In the genomic region with DNA sequence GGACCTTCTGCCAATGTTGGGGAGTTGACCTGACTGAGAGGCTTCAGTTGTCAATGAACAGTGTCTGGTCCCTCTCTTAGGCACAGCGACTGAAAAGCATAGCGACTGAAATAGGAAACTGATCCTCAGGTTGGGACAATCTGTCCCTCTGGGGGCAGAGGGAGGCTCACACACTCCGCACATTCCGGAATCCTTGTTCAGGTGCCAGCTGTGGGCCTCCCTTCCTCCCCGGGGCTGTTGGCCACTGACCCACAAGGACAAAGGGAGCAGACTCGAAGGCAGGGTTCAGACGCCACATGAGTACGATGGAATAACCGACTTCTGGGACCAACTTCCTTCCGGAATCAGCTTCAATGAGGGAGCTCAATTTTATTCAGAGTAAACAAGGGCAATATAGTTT, we compare ENCODE assay signal across 29 mouse cellular contexts. TPM values are rescaled to one million over a fixed set of nuclear protein-coding genes. Genes with fewer than 3 reads are reported as not detected.
DNase-seq lines count a peak whose midpoint lies in the region.
"Had no signal": no experiment of that assay in that cellular context is flagged by ENCODE, and none has a peak within 500 bp of the region (broad histone marks: within the 10 kb centered on the region; RNA-seq: fewer than 3 reads in every experiment).

No protein-coding gene starts in this region.

- WGBS in heart, embryonic 10.5 days = 84% methylated on average over 10 of the region's 10 CpGs

- peak; percentile 9 for DNase-seq in gastrocnemius, adult 18-20 months (ENCODE audit: low spot score)
- no peak for DNase-seq in gastrocnemius, postnatal 4 days (ENCODE audit: low spot score in 2 of 2)
- peak; percentile 10 for DNase-seq in gastrocnemius, postnatal 25 days
- DNase-seq in gastrocnemius, adult 8-10 months (ENCODE audit: low spot score in 2 of 2) = no peak
- DNase-seq in heart, embryonic 10.5 days (ENCODE audit: low spot score) = peak; percentile 57
- DNase-seq in heart, postnatal 36 days = no peak
- DNase-seq: adrenal gland, adult 8-10 months; adrenal gland, postnatal 25 days; cerebellum, adult 11 months; cerebellum, adult 18-20 months; cerebellum, adult 8-10 months; cerebellum, adult 9-11 months; cerebellum, postnatal 14 days; cerebellum, postnatal 36 days; embryo, embryonic 11 days had no signal

- 0 out of 2 replicates have a peak, but pooled peaks cover 6% of the 10 kb centered on the region for H3K4me1 ChIP-seq in heart, embryonic 10.5 days
- H3K4me1 ChIP-seq: embryonic facial prominence, embryonic 13.5 days; embryonic facial prominence, embryonic 15.5 days had no signal

- no peak overlapping the region for H3K27ac ChIP-seq in heart, embryonic 10.5 days
- H3K27ac ChIP-seq: embryonic facial prominence, embryonic 13.5 days; embryonic facial prominence, embryonic 15.5 days; forebrain, embryonic 10.5 days; forebrain, embryonic 12.5 days had no signal

- intact Hi-C loops in heart, postnatal 36 days (cut with DNase I) = no loop called here

- H3K4me3 ChIP-seq in heart, embryonic 10.5 days = no peak overlapping the region
- H3K4me3 ChIP-seq: embryonic facial prominence, embryonic 13.5 days; embryonic facial prominence, embryonic 15.5 days; erythroblast, embryonic 14.5 days; forebrain, embryonic 10.5 days; forebrain, embryonic 12.5 days had no signal

- H3K27me3 ChIP-seq in heart, embryonic 10.5 days (ENCODE audit: insufficient read depth, poor library complexity, severe bottlenecking) = no peaks in the 10 kb centered on the region
- H3K27me3 ChIP-seq: embryonic facial prominence, embryonic 13.5 days; embryonic facial prominence, embryonic 15.5 days; forebrain, embryonic 12.5 days had no signal

- H3K9me3 ChIP-seq in heart, embryonic 10.5 days = no peaks in the 10 kb centered on the region
- H3K9me3 ChIP-seq: embryonic facial prominence, embryonic 13.5 days; embryonic facial prominence, embryonic 15.5 days; forebrain, embryonic 10.5 days; forebrain, embryonic 12.5 days had no signal

- peaks cover 5% of the 10 kb centered on the region for H3K36me3 ChIP-seq in heart, embryonic 10.5 days
- H3K36me3 ChIP-seq: embryonic facial prominence, embryonic 13.5 days; embryonic facial prominence, embryonic 15.5 days had no signal

RNA-seq across cellular contexts. Expression of gene Mttp, which starts 16.9 kb away (rescaled TPM):
- 1 to 10 TPM; 1.6 to 1.7 TPM for total RNA-seq in gastrocnemius, adult 18-20 months (2021)
- total RNA-seq in gastrocnemius, postnatal 4 days (2021) = 1 to 10 TPM; 3.9 to 4.2 TPM
- 1 to 10 TPM; 1.8 TPM for total RNA-seq in gastrocnemius, postnatal 25 days (2021)
- total RNA-seq in gastrocnemius, adult 8-10 months (2022) = 1 to 10 TPM; 1.3 to 2.5 (median 1.5) TPM
- 9.0 and 19.0 TPM in 2 replicates for polyA plus RNA-seq in heart, embryonic 10.5 days (2016; fragmentation: Nextera tagmentation; extraction: Ambion mirVana)
- 1 to 10 TPM; 5.4 to 6.2 TPM for total RNA-seq in heart, postnatal 36 days (2021)

RNA-seq across cellular contexts. Expression of gene Trmt10a, which starts 18.4 kb away (rescaled TPM):
- total RNA-seq in gastrocnemius, adult 18-20 months (2021) = 1 to 10 TPM in 1 of 2 experiments, under 1 TPM in 1; 0.94 to 2.4 TPM
- 1 to 10 TPM; 3.5 to 4.9 TPM for total RNA-seq in gastrocnemius, postnatal 4 days (2021)
- total RNA-seq in gastrocnemius, postnatal 25 days (2021) = 1 to 10 TPM; 1.5 to 1.8 TPM
- total RNA-seq in gastrocnemius, adult 8-10 months (2022) = 1 to 10 TPM in 3 of 4 experiments, under 1 TPM in 1; 0.80 to 2.5 (median 2.1) TPM
- 12.7 and 13.7 TPM in 2 replicates for polyA plus RNA-seq in heart, embryonic 10.5 days (2016; fragmentation: Nextera tagmentation; extraction: Ambion mirVana)
- 1 to 10 TPM; 2.3 to 3.2 TPM for total RNA-seq in heart, postnatal 36 days (2021)

RNA-seq across cellular contexts. Expression of gene 4930579F01Rik, which starts 32.0 kb away (rescaled TPM):
- not detected for total RNA-seq in gastrocnemius, adult 18-20 months (2021)
- total RNA-seq in gastrocnemius, postnatal 4 days (2021) = not detected
- total RNA-seq in gastrocnemius, postnatal 25 days (2021) = not detected
- total RNA-seq in gastrocnemius, adult 8-10 months (2022) = not detected
- polyA plus RNA-seq in heart, embryonic 10.5 days (2016; fragmentation: Nextera tagmentation; extraction: Ambion mirVana) = not detected in 2 replicates
- total RNA-seq in heart, postnatal 36 days (2021) = not detected
- total RNA-seq: adrenal gland, adult 8-10 months; adrenal gland, postnatal 4 days; common myeloid progenitor, adult 5-6 weeks; ES-E14; MEL had no signal
- polyA plus RNA-seq: brain, embryonic 14.5 days; C2C12; embryonic facial prominence, embryonic 11.5 days; erythroblast, embryonic 14.5 days; forebrain, embryonic 10.5 days; forebrain, embryonic 12.5 days; forebrain, embryonic 14.5 days; forebrain, embryonic 16.5 days had no signal

RNA-seq across cellular contexts. Expression of gene Adh7, which starts 55.9 kb away (rescaled TPM):
- under 1 TPM; 0.40 to 0.46 TPM for total RNA-seq in gastrocnemius, adult 18-20 months (2021)
- total RNA-seq in gastrocnemius, postnatal 4 days (2021) = under 1 TPM; 0.47 to 0.52 TPM
- total RNA-seq in gastrocnemius, postnatal 25 days (2021) = 1 to 10 TPM in 1 of 2 experiments, under 1 TPM in 1; 0.23 to 1.5 TPM
- total RNA-seq in gastrocnemius, adult 8-10 months (2022) = under 1 TPM; 0.12 to 0.88 (median 0.37) TPM
- 0.19 TPM in 1 of 2 replicates, not detected in the other for polyA plus RNA-seq in heart, embryonic 10.5 days (2016; fragmentation: Nextera tagmentation; extraction: Ambion mirVana)
- under 1 TPM; 0.11 to 0.17 TPM for total RNA-seq in heart, postnatal 36 days (2021)
- total RNA-seq: common myeloid progenitor, adult 5-6 weeks; MEL had no signal
- polyA plus RNA-seq: embryonic facial prominence, embryonic 11.5 days; erythroblast, embryonic 14.5 days; forebrain, embryonic 10.5 days; forebrain, embryonic 12.5 days had no signal

Comparison
In these comparisons a context has a peak if more than half of its experiments do, and no peak if none do; other contexts are left out.
1. DNase-seq: peak in gastrocnemius, adult 18-20 months (single experiment), gastrocnemius, postnatal 25 days (single experiment) and heart, embryonic 10.5 days (single experiment); none in gastrocnemius, postnatal 4 days (0 of 2), gastrocnemius, adult 8-10 months (0 of 2) and heart, postnatal 36 days (0 of 2).